Mouse (Mus musculus): Measurements from ENCODE around the gene Myo1e.

- TF ChIP-seq CTCF (IDR thresholded peaks at IDR 0.05; ENCODE audit: low read depth) (no peak), EP300 (optimal IDR thresholded peaks at IDR 0.05) (no peak)
Measured at GRCm38 (mm10) chr9:70270468-70270867, 63.3 kb downstream of the Myo1e start.

Data from stomach, postnatal 0 days (tissue).